Mouse (Mus musculus) liver, embryonic 11.5 days (tissue): Measurements from ENCODE around the gene Pfn1. TPM values are rescaled to one million over a fixed set of nuclear protein-coding genes. Genes with fewer than 3 reads are reported as not detected.

Experiments used
- ATAC-seq: fragments of 200-750 bp; cut with Nextera tagmentation; replicated peaks from 2 replicates; pipeline ENCODE4 v1.8.0; 2017; ENCODE audit warnings: moderate number of reproducible peaks, mild to moderate bottlenecking, moderate TSS enrichment, moderate library complexity; ENCODE audit not compliant: low FRiP score
- DNase-seq: peaks from one replicate; pipeline ENCODE4 v3.0.0-alpha.2; 2017; ENCODE audit warnings: low spot score
- H3K27ac ChIP-seq: fragments of 300-500 bp; sonication (generic); 2 replicates; pipeline ENCODE4 v1.5.1; 2014; ENCODE audit warnings: mild to moderate bottlenecking, low read depth, low read length, control low read depth
- H3K27me3 ChIP-seq: fragments of 300-500 bp; sonication (generic); replicated peaks from 2 replicates; pipeline ENCODE4 v1.6.1; 2014; ENCODE audit warnings: low read length, mixed read lengths; ENCODE audit not compliant: control insufficient read depth, insufficient read depth
- H3K36me3 ChIP-seq: fragments of 300-500 bp; sonication (generic); 2 replicates; pipeline ENCODE4 v1.6.1; 2014; ENCODE audit warnings: mild to moderate bottlenecking, low read length, moderate library complexity, mixed read lengths; ENCODE audit not compliant: control insufficient read depth, insufficient read depth
- H3K4me1 ChIP-seq: fragments of 300-500 bp; sonication (generic); replicated peaks from 2 replicates; pipeline ENCODE4 v1.6.1; 2014; ENCODE audit warnings: low read length, mixed read lengths; ENCODE audit not compliant: control insufficient read depth, insufficient read depth
- H3K4me2 ChIP-seq: fragments of 300-500 bp; sonication (generic); 2 replicates; pipeline ENCODE4 v1.6.1; 2014; ENCODE audit warnings: mild to moderate bottlenecking, control low read depth, moderate library complexity
- H3K4me3 ChIP-seq: fragments of 300-500 bp; sonication (generic); 2 replicates; pipeline ENCODE4 v1.5.1; 2014; ENCODE audit warnings: low read depth, low read length, control low read depth
- H3K9ac ChIP-seq: fragments of 300-500 bp; sonication (generic); 2 replicates; pipeline ENCODE4 v1.6.1; 2014; ENCODE audit warnings: low read depth, low read length, control low read depth
- H3K9me3 ChIP-seq: fragments of 300-500 bp; sonication (generic); 2 replicates; pipeline ENCODE4 v1.6.1; 2016; ENCODE audit warnings: low read length, inconsistent platforms, mixed read lengths; ENCODE audit not compliant: control insufficient read depth
- WGBS: fragments of 180-500 bp; shearing (Covaris S2); extraction: QIAGEN DNeasy Blood & Tissue Kit; methylation state at CpG from one replicate; pipeline ENCODE4 v1.1.7; 2014; 5-methylcytosine and 5-hydroxymethylcytosine counted together
- polyA plus RNA-seq: library from polyadenylated mRNA; unstranded; fragments of >200 nt; fragmentation: Nextera tagmentation; extraction: Ambion mirVana; gene quantifications from 2 replicates; pipeline ENCODE4 v1.2.1, GENCODE M21; 2014

The Pfn1 gene
- 2,285 and 2,367 TPM in 2 replicates for polyA plus RNA-seq

DNA sequence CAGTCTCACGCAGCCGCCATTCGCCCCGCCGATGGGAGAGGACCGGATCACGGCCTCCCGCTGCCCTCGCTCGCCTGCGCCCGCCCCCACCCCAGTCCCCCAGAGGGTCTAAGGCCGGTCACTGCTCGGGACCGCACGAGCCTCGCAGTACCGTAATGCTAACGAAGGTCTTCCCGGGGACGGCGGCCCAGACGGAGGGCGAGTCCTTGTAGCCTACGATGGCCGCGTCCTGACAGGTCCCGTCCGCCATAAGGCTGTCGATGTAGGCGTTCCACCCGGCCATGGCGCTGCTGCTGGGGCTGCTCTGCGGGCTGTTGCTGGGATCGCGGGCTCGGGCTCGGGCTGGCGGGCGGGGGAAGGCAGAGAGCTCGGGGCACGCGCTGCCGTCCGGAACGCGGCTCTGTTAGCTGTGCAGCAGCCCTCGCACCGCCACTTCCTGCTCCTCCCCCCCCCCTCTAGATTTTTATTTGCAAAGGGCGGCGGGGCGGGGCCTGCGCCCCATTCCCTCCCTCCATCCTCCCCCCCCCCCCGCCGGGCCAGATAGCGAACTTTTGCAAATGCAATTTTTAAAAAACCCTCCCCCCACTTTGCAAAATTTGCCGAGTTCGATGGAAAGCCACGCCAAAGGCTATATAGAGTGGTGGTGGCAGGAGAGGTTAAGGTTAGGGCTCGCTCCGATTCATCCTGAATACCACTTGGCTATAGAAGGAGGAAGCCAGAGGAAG, at the start of gene Pfn1:
TSS of gene Pfn1 (minus strand) at position 447 of the 725 bp plus-strand sequence.
- WGBS, result under 1% methylated on average over 60 of the region's 61 CpGs
- Histone ChIP-seq H3K36me3 (peaks cover 30% of the 10 kb centered on the region), H3K27ac (peak within 1 kb of the TSS; percentile 100), H3K4me1 (peaks cover 65% of the 10 kb centered on the region), H3K9me3 (no peaks in the 10 kb centered on the region), H3K27me3 (no peaks in the 10 kb centered on the region), H3K9ac (peak within 1 kb of the TSS; percentile 100), H3K4me3 (peak within 1 kb of the TSS; percentile 100), H3K4me2 (peak within 1 kb of the TSS; percentile 92)
- peak; percentile 81 for DNase-seq
- peak; percentile 55 for ATAC-seq

DNA sequence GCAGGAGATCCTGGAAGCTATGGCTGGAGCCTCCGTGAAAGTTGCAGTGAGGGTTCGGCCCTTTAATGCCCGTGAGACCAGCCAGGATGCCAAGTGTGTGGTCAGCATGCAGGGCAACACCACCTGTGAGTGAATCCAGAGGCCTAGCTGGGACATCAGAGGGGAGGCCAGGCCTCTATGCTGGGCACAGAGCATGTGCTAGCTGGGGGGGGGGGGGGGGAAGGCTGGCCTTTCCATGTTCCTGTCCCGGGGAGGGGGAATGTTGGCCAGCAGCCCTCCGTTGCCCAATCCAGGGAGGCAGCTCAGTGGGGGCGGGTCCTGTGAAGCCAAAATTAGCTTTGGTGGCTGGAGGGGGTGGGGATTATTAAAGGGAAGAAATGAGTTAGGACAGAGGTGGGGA, 48.3 kb upstream of the Pfn1 start:
- no peak for ATAC-seq
- no peaks in the 10 kb centered on the region for H3K9me3 ChIP-seq
- no peak overlapping the region; the same call in 1 of the 2 replicates for H3K9ac ChIP-seq
- no peak for DNase-seq
- H3K27me3 ChIP-seq, result peaks cover 8% of the 10 kb centered on the region; the same call in 1 of the 2 replicates
- 67% methylated on average over 6 of the region's 6 CpGs for whole genome bisulfite sequencing
- peaks cover 6% of the 10 kb centered on the region for H3K36me3 ChIP-seq
- H3K4me2 ChIP-seq, result no peak overlapping the region
- H3K4me1 ChIP-seq, result peaks cover 10% of the 10 kb centered on the region; the same call in 1 of the 2 replicates
- H3K27ac ChIP-seq, result no peak overlapping the region
- no peak overlapping the region for H3K4me3 ChIP-seq

DNA sequence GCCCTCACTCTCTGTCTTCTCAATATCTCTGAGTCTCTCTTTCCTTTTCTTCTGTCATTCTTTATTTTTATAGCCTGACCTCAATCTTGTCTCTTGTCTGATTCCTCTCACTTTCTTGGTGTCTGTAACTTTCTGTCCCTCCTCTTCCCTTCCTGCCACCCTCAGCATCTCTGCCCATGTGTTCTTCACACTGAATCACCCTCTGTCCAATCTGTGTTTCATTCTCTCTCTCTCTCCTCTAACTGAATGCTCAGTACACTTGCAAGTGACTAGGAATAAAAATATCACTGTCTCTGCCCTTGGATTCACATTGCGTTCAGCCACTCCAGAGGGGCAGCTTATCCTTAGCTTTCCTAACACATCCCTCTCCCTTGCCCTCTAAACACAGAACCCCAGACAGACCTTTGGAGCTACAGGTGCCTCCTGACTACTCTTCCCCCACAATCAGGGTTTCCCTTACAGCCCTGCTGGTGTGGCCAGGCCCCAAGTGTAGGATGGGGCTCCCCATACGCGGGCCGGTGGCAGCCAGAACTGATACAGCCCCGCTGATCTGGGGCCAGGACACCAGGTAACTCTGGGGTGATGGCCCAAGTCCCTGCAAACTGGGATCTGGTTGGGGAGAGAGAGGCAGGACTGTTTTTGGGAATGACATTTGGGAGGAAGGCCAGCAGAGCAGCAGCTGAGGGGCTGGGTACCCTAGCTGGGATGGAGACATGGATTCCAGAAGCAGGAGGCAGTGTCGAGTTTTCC, 47.7 kb upstream of the Pfn1 start:
- Histone ChIP-seq H3K27me3 (peaks cover 8% of the 10 kb centered on the region; the same call in 1 of the 2 replicates), H3K4me2 (peak overlapping the region; percentile 93), H3K27ac (no peak overlapping the region), H3K4me1 (peaks cover 10% of the 10 kb centered on the region; the same call in 1 of the 2 replicates), H3K9ac (peak overlapping the region; percentile 5; the same call in 1 of the 2 replicates), H3K36me3 (peaks cover 6% of the 10 kb centered on the region), H3K9me3 (no peaks in the 10 kb centered on the region), H3K4me3 (no peak overlapping the region; the same call in 1 of the 2 replicates)
- DNase-seq (no peak), ATAC-seq (no peak)
- WGBS, result 80% methylated on average over 6 of the region's 6 CpGs

DNA sequence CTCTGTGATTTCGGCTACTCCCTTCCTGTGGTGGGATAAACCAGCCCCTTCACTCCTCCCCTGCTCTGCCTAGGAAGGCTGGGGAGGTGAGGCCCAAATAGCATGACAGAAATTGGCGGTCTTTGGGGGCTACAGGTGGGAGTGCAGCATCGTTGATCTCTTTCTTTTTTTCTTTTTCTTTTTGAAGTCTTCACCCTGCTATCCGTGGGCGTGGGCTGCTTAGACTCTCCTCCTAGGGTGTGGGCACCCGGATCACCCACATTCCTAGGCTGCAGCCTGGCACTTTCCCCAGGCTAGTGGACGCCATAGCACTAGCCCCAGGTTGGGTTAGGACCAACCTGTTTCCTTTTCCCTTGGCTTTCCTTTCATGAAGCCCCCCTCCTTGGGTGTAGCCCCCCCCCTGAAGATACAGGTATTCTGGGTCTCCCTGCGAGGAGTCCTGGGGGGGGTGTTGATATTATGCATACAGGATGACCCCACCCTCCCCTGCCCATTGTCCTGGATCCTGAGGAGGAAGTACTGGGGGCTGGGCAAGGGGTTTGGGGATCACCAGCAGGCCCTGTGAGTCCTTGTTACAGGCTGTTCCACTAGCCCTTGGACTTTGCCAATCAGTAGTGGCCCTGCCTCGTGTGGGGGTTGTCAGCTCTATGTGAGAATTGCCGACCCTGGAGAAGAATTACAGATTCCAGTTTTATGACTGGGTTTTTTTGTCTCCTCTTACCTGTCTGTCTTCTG, 46.9 kb upstream of the Pfn1 start:
- ATAC-seq (no peak), DNase-seq (no peak)
- H3K4me1 ChIP-seq, result peaks cover 10% of the 10 kb centered on the region; the same call in 1 of the 2 replicates
- peak overlapping the region; percentile 93 for H3K4me2 ChIP-seq
- no peak overlapping the region for H3K27ac ChIP-seq
- no peaks in the 10 kb centered on the region for H3K9me3 ChIP-seq
- peaks cover 3% of the 10 kb centered on the region; the same call in 1 of the 2 replicates for H3K36me3 ChIP-seq
- H3K4me3 ChIP-seq, result peak overlapping the region; percentile 86
- WGBS, result 19% methylated on average over 10 of the region's 10 CpGs
- H3K27me3 ChIP-seq, result peaks cover 8% of the 10 kb centered on the region; the same call in 1 of the 2 replicates
- peak overlapping the region; percentile 88 for H3K9ac ChIP-seq

DNA sequence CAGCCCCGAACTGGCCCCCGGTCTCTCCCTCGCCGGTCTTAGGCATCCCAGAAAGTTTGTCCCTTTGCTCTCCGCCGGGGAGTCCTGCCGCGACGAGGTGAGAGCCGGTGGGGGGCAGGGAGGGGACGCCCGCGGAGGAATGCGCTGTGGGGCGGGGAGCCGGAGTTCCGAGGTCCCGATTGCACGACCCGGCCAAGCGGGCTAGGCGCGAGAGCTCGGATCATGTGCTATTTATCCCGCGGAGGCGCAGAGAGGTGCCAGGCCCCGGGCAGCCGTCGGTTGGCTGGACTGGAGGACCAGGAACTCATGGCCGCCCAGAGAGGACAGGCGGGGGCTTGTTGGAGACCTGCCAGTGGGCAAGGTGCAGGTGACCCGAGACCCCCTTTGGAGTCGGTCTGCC, 46.2 kb upstream of the Pfn1 start:
- peak overlapping the region; percentile 86 for H3K27ac ChIP-seq
- DNase-seq (peak; percentile 75), ATAC-seq (peak; percentile 28; the same call in 1 of the 2 replicates)
- H3K4me1 ChIP-seq, result peaks cover 10% of the 10 kb centered on the region; the same call in 1 of the 2 replicates
- H3K4me3 ChIP-seq, result peak overlapping the region; percentile 86
- WGBS, result 1% methylated on average over 31 of the region's 34 CpGs
- H3K9me3 ChIP-seq, result no peaks in the 10 kb centered on the region
- H3K36me3 ChIP-seq, result peaks cover 3% of the 10 kb centered on the region; the same call in 1 of the 2 replicates
- peak overlapping the region; percentile 93 for H3K4me2 ChIP-seq
- H3K9ac ChIP-seq, result peak overlapping the region; percentile 88
- peaks cover 8% of the 10 kb centered on the region; the same call in 1 of the 2 replicates for H3K27me3 ChIP-seq

DNA sequence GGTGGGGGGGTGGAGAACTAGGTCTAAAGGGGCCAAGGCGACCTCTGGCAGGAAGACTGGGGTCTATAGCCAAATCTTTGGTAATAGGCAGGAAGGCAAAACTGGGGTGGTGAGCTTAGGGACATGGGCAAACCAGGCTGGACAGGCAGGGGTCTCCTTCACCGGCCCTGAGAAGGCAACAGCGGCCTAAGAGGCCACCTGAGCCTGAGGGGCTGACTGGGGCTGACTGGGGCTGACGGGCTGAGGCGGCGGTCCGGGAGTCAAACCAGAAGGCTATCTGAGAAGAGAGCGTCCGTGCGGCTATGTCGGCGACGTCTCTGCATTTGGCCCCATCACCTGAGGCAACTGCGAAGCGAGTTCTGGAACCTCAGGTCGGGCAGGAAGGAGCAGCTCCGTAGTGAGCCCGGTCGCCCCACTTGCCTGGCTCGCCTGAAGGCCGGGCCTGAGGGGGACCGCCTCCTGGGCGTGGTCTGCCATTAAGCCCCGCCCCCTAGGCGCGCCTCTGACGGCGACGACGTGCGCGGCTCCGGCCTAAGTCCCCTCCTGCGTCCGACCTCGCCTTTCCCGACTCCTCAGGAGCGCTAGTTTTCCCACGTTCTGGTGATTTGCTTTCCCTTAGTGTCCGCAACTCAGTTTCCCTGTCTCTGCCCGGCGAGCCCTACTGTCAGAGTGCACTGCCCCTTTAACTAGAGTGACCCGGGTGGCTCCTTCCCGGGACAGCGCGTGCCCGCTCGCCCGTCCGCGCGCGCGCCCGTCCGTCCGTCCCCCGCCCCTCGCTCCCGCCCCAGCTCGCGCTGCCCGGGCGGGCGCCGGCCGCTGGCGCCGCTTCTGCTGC, 45.5 kb upstream of the Pfn1 start, which contains the start of the genes Inca1 and Kif1c:
TSS of gene Inca1 (minus strand) at position 434 of the 835 bp plus-strand sequence.
TSS of gene Kif1c (plus strand) at position 827 of the 835 bp plus-strand sequence.
- Histone ChIP-seq H3K27me3 (peaks cover 8% of the 10 kb centered on the region; the same call in 1 of the 2 replicates), H3K9ac (peak within 1 kb of the TSS; percentile 88)
- WGBS, result 1% methylated on average over 66 of the region's 69 CpGs

DNA sequence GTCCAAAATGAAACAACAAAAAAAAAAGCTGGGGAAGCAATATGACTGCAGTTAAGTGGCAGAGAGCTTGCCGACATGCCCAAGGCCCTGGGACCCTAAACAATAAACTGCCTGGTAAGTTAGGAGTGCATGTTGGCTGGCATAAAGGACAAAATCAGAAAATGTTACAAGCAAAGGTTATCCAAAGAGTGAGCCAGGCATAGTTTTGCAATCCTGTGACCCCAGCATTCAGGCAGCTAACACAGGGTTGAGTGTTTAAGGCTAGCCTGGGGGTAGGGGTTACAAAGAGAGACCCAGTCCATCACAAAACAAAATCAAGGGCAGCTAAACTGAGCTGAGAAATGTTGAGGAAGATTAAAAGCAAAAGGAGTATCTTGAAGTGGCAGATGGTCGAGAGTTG, 44.6 kb upstream of the Pfn1 start:
- ATAC-seq (no peak), DNase-seq (no peak)
- no peak overlapping the region for H3K4me3 ChIP-seq
- H3K4me1 ChIP-seq, result peaks cover 10% of the 10 kb centered on the region; the same call in 1 of the 2 replicates
- H3K9me3 ChIP-seq, result no peaks in the 10 kb centered on the region
- H3K9ac ChIP-seq, result no peak overlapping the region
- peak overlapping the region; percentile 93 for H3K4me2 ChIP-seq
- peaks cover 8% of the 10 kb centered on the region; the same call in 1 of the 2 replicates for H3K27me3 ChIP-seq
- 64% methylated on average over 2 of the region's 2 CpGs for WGBS
- no peaks in the 10 kb centered on the region for H3K36me3 ChIP-seq
- no peak overlapping the region for H3K27ac ChIP-seq

More for the DNA sequence above, 45.5 kb upstream of the Pfn1 start, which contains the start of the genes Inca1 and Kif1c:
- Histone ChIP-seq H3K4me2 (peak within 1 kb of the TSS; percentile 93), H3K36me3 (peaks cover 3% of the 10 kb centered on the region; the same call in 1 of the 2 replicates), H3K27ac (peak within 1 kb of the TSS; percentile 86), H3K9me3 (no peaks in the 10 kb centered on the region), H3K4me3 (peak within 1 kb of the TSS; percentile 86), H3K4me1 (peaks cover 10% of the 10 kb centered on the region; the same call in 1 of the 2 replicates)
- DNase-seq (peak; percentile 96), ATAC-seq (peak; percentile 94)
